Mouse (Mus musculus): ENCODE measurements around the gene Tubgcp2. TPM values are rescaled to one million over a fixed set of nuclear protein-coding genes. Genes with fewer than 3 reads are reported as not detected.
A peak's percentile ranks its signal among the peaks of the same experiment; 100 is the strongest.

The Tubgcp2 gene
- polyA plus RNA-seq, 1 experiment from 2014 or later, result 34.4 TPM

- WGBS, result 1% methylated on average over 47 of the region's 47 CpGs
- no peaks in the 10 kb centered on the region for H3K36me3 ChIP-seq (ENCODE audit: insufficient read depth, low read length)
- peaks cover 50% of the 10 kb centered on the region for H3K27me3 ChIP-seq (ENCODE audit: insufficient read depth, low read length)
- DNase-seq (ENCODE audit: low spot score) (peak; percentile 33), ATAC-seq (replicated peaks; ENCODE audit: low FRiP score, low read depth) (peak; percentile 33; the same call in 1 of the 2 replicates)
- no peaks in the 10 kb centered on the region for H3K9me3 ChIP-seq (replicated peaks; ENCODE audit: low read length)
- H3K4me3 ChIP-seq (replicated peaks; ENCODE audit: low read depth, low read length), result peak overlapping the region; percentile 32
- peaks cover 13% of the 10 kb centered on the region for H3K4me1 ChIP-seq (replicated peaks; ENCODE audit: insufficient read depth, low read length)
- no peak overlapping the region for H3K27ac ChIP-seq
- TF ChIP-seq CTCF (IDR thresholded peaks at IDR 0.05; ENCODE audit: low read depth), result no peak
- 0 out of 2 replicates have a peak overlapping the region, but pooled peaks have one; percentile 10 for H3K9ac ChIP-seq (ENCODE audit: low read depth, low read length)
- H3K4me2 ChIP-seq (ENCODE audit: low read length), result peak overlapping the region; percentile 63
Observed at GRCm38 (mm10) chr7:140060936-140061831, 24.7 kb upstream of the Tubgcp2 start.

- ATAC-seq (replicated peaks; ENCODE audit: low FRiP score, low read depth), result no peak
- H3K9ac ChIP-seq (ENCODE audit: low read depth, low read length), result no peak overlapping the region
- WGBS, result 56% methylated on average over 4 of the region's 4 CpGs
- no peaks in the 10 kb centered on the region for H3K36me3 ChIP-seq (ENCODE audit: insufficient read depth, low read length)
- no peak overlapping the region for H3K4me3 ChIP-seq (replicated peaks; ENCODE audit: low read depth, low read length)
- H3K4me1 ChIP-seq (replicated peaks; ENCODE audit: insufficient read depth, low read length), result peaks cover 13% of the 10 kb centered on the region
- no peak overlapping the region for H3K4me2 ChIP-seq (ENCODE audit: low read length)
- H3K9me3 ChIP-seq (replicated peaks; ENCODE audit: low read length), result no peaks in the 10 kb centered on the region
- TF ChIP-seq CTCF (IDR thresholded peaks at IDR 0.05; ENCODE audit: low read depth), result no peak
- peaks cover 50% of the 10 kb centered on the region for H3K27me3 ChIP-seq (ENCODE audit: insufficient read depth, low read length)
- no peak for DNase-seq (ENCODE audit: low spot score)
- H3K27ac ChIP-seq, result no peak overlapping the region
Observed at GRCm38 (mm10) chr7:140059601-140060000, 23.1 kb upstream of the Tubgcp2 start.

GRCm38 (mm10) chr7:140058528-140058927 is 22.1 kb upstream of the Tubgcp2 start:
- peaks cover 50% of the 10 kb centered on the region for H3K27me3 ChIP-seq (ENCODE audit: insufficient read depth, low read length)
- no peaks in the 10 kb centered on the region for H3K36me3 ChIP-seq (ENCODE audit: insufficient read depth, low read length)
- H3K4me3 ChIP-seq (replicated peaks; ENCODE audit: low read depth, low read length), result peak overlapping the region; percentile 39
- H3K4me2 ChIP-seq (ENCODE audit: low read length), result peak overlapping the region; percentile 59
- peaks cover 13% of the 10 kb centered on the region for H3K4me1 ChIP-seq (replicated peaks; ENCODE audit: insufficient read depth, low read length)
- 18% methylated on average over 7 of the region's 7 CpGs for WGBS
- no peak for TF ChIP-seq CTCF (IDR thresholded peaks at IDR 0.05; ENCODE audit: low read depth)
- no peak overlapping the region for H3K27ac ChIP-seq
- H3K9me3 ChIP-seq (replicated peaks; ENCODE audit: low read length), result no peaks in the 10 kb centered on the region
- DNase-seq (ENCODE audit: low spot score) (no peak), ATAC-seq (replicated peaks; ENCODE audit: low FRiP score, low read depth) (no peak)
- peak overlapping the region; percentile 53 for H3K9ac ChIP-seq (ENCODE audit: low read depth, low read length)

GRCm38 (mm10) chr7:140057413-140058407 is 21.2 kb upstream of the Tubgcp2 start:
- Histone ChIP-seq H3K9ac (ENCODE audit: low read depth, low read length) (peak overlapping the region; percentile 53), H3K4me3 (replicated peaks; ENCODE audit: low read depth, low read length) (peak overlapping the region; percentile 39), H3K4me1 (replicated peaks; ENCODE audit: insufficient read depth, low read length) (peaks cover 13% of the 10 kb centered on the region), H3K4me2 (ENCODE audit: low read length) (peak overlapping the region; percentile 59), H3K27me3 (ENCODE audit: insufficient read depth, low read length) (peaks cover 51% of the 10 kb centered on the region), H3K9me3 (replicated peaks; ENCODE audit: low read length) (no peaks in the 10 kb centered on the region), H3K36me3 (ENCODE audit: insufficient read depth, low read length) (no peaks in the 10 kb centered on the region), H3K27ac (no peak overlapping the region)
- ATAC-seq (replicated peaks; ENCODE audit: low FRiP score, low read depth) (peak; percentile 59), DNase-seq (ENCODE audit: low spot score) (peak; percentile 58)
- 3% methylated on average over 53 of the region's 53 CpGs for WGBS
- TF ChIP-seq CTCF (IDR thresholded peaks at IDR 0.05; ENCODE audit: low read depth), result peak; percentile 19; the same call in 1 of the 2 replicates

- Histone ChIP-seq H3K9ac (ENCODE audit: low read depth, low read length) (no peak overlapping the region), H3K27ac (no peak overlapping the region), H3K4me2 (ENCODE audit: low read length) (no peak overlapping the region), H3K36me3 (ENCODE audit: insufficient read depth, low read length) (no peaks in the 10 kb centered on the region), H3K9me3 (replicated peaks; ENCODE audit: low read length) (no peaks in the 10 kb centered on the region), H3K27me3 (ENCODE audit: insufficient read depth, low read length) (peaks cover 41% of the 10 kb centered on the region), H3K4me3 (replicated peaks; ENCODE audit: low read depth, low read length) (no peak overlapping the region), H3K4me1 (replicated peaks; ENCODE audit: insufficient read depth, low read length) (peaks cover under 1% of the 10 kb centered on the region; the same call in 1 of the 2 replicates)
- DNase-seq (ENCODE audit: low spot score) (no peak), ATAC-seq (replicated peaks; ENCODE audit: low FRiP score, low read depth) (no peak)
- TF ChIP-seq CTCF (IDR thresholded peaks at IDR 0.05; ENCODE audit: low read depth), result no peak
- WGBS, result 81% methylated on average over 4 of the region's 4 CpGs
Observed at GRCm38 (mm10) chr7:140054124-140054523, 17.7 kb upstream of the Tubgcp2 start.

Data from kidney, postnatal 0 days (tissue).